Mouse (Mus musculus): ENCODE measurements at regions not wholly inside any gene's neighbourhood (a gene's known extent, or its start where the extent isn't known, plus 50 kb on each side); places are given as distances from the start of the nearest gene placed in this dataset.

DNA sequence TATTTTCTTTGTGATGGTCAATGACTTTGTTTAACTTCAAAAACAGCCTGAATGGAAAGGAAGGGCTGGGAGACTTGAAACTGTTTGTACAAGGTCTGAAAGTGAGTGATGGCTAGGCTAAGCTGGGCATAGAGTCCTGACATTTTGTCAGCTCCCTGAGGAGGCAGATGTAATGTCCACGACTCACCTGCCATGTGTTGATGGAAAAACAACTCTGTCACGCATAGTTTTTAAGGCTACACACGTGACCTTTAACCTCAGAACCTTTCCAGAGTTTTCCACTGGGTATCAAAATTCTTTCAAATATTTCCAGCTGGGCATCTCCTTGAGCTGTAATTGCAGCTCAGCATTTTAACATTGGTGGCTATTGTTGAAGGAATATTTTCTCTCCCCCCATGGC is 190.2 kb upstream of the Lrig1 start:
- TF ChIP-seq CTCF (IDR thresholded peaks at IDR 0.05; ENCODE audit: insufficient read depth, low read depth, low read length) (no peak), POLR2A (IDR thresholded peaks at IDR 0.05; ENCODE audit: insufficient read depth, low read depth, low read length) (no peak)
